Mouse (Mus musculus) cortical plate, adult 2 months (tissue): ENCODE results near the gene Sec22b.

Source experiments
- CTCF ChIP-seq: fragments of 200-500 bp; IDR thresholded peaks from 2 replicates; pipeline ENCODE4 v1.5.1; 2011; ENCODE audit warnings: mild to moderate bottlenecking, control low read depth, low read length; ENCODE audit not compliant: insufficient read depth; ENCODE audit errors: extremely low read depth
- POLR2A ChIP-seq: fragments of 200-500 bp; IDR thresholded peaks from 2 replicates; pipeline ENCODE4 v1.6.1; 2011; ENCODE audit warnings: mild to moderate bottlenecking, low read length, control low read depth; ENCODE audit not compliant: insufficient read depth; ENCODE audit errors: extremely low read depth

GRCm38 (mm10) chr3:97866696-97867095, 34.3 kb upstream of the Sec22b start:
- TF ChIP-seq POLR2A (no peak), CTCF (no peak)
